Mouse (Mus musculus): ENCODE results near the gene Csta1. TPM values are rescaled to one million over a fixed set of nuclear protein-coding genes. Genes with fewer than 3 reads are reported as not detected.

Gene Csta1
- total and polyA plus RNA-seq, 3 experiments = not detected

DNA sequence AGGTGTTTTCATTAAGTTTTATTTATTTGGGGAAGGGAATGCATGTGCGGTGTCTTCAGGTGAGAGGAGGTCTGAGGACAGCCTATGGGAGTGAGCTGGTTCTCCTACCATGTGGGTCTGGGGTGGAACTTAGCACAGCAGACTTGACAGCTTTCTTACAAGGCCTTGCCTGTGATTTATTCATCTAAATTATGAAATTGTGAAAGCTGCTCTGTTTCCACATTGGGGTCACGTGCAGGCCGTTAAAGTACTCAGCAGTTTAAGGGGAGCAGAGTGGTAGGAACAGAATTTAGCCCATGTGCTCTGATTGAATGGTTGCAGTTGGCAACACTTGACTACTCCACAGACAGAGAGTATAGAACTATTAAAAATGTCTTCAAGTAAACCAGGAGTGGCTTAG lies 51.1 kb downstream of the Csta1 start:
- Histone ChIP-seq H3K4me1 (ENCODE audit: control insufficient read depth in 1 of 2, insufficient read depth in 2 of 2) (peaks cover 0 to 6% of the 10 kb centered on the region in 2 experiments; a peak in 1 of 4 replicates), H3K27me3 (replicated peaks) (no peaks in the 10 kb centered on the region), H3K79me2 (replicated peaks; ENCODE audit: control insufficient read depth, extremely low read depth, insufficient read depth, poor library complexity, severe bottlenecking) (peaks cover 43% of the 10 kb centered on the region), H3K36me3 (replicated peaks in 1 of 2; ENCODE audit: control insufficient read depth in 1 of 2, insufficient read depth in 1 of 2, low read length in 1 of 2) (peaks cover 27 to 81% of the 10 kb centered on the region in 2 experiments), H3K4me2 (ENCODE audit: insufficient read depth, low read depth, poor library complexity, severe bottlenecking) (no peak overlapping the region), H3K4me3 (replicated peaks in 1 of 3; ENCODE audit: low read depth in 2 of 3, low read length in 2 of 3, poor library complexity in 1 of 3) (no peak overlapping the region), H3K9ac (ENCODE audit: insufficient read depth, low read depth) (no peak overlapping the region), H3K27ac (ENCODE audit: insufficient read depth, low read depth) (no peak overlapping the region), H3K9me3 (replicated peaks; ENCODE audit: low read length) (no peaks in the 10 kb centered on the region)
- DNase-seq (ENCODE audit: extremely low read depth) = no peak
- TF ChIP-seq NELFE (IDR thresholded peaks at IDR 0.05; ENCODE audit: low read depth, low read length) = no peak
- TF ChIP-seq CHD2 (IDR thresholded peaks at IDR 0.05; ENCODE audit: low read length) = no peak
- TF ChIP-seq E2F4 (IDR thresholded peaks at IDR 0.05; ENCODE audit: insufficient replicate concordance, low read depth, low read length) = no peak
- TF ChIP-seq IRF4 (IDR thresholded peaks at IDR 0.05; ENCODE audit: low read depth, low read length) = no peak
- no peak for TF ChIP-seq PAX5 (IDR thresholded peaks at IDR 0.05; ENCODE audit: low read length)
- TF ChIP-seq KAT2A (IDR thresholded peaks at IDR 0.05; ENCODE audit: insufficient replicate concordance, low read length) = no peak
- no peak for TF ChIP-seq GABPA (IDR thresholded peaks at IDR 0.05; ENCODE audit: insufficient replicate concordance, low read depth, low read length)
- TF ChIP-seq ZKSCAN1 (IDR thresholded peaks at IDR 0.05; ENCODE audit: borderline replicate concordance, low read depth, low read length) = no peak
- TF ChIP-seq UBTF (IDR thresholded peaks at IDR 0.05; ENCODE audit: low read depth, low read length) = no peak
- TF ChIP-seq CTCF (conservative IDR thresholded peaks at IDR 0.05 in 1 of 2, IDR thresholded peaks at IDR 0.05 in 1 of 2; ENCODE audit: low read depth in 2 of 2, low read length in 2 of 2) = no peak
- TF ChIP-seq MAZ (IDR thresholded peaks at IDR 0.05; ENCODE audit: low read depth, low read length) = no peak
- TF ChIP-seq SIN3A (IDR thresholded peaks at IDR 0.05; ENCODE audit: low read length) = no peak
- no peak for TF ChIP-seq RCOR1 (conservative IDR thresholded peaks at IDR 0.05; ENCODE audit: low read depth, low read length)
- TF ChIP-seq ETS1 (conservative IDR thresholded peaks at IDR 0.05; ENCODE audit: low read depth, low read length) = no peak
- dilution Hi-C loops (cut with MboI; ENCODE audit: extremely low pct_ligation_motif_present, extremely low pct_unique_long_range_greater_than_20kb, low sequenced_read_pairs) = no loop called here
- in situ Hi-C loops (cut with MboI; ENCODE audit: low pct_ligation_motif_present, low pct_unique_long_range_greater_than_20kb, low sequenced_read_pairs) = no loop called here

- in situ Hi-C loops (cut with MboI; ENCODE audit: low pct_ligation_motif_present, low pct_unique_long_range_greater_than_20kb, low sequenced_read_pairs) (no loop called here), dilution Hi-C loops (cut with MboI; ENCODE audit: extremely low pct_ligation_motif_present, extremely low pct_unique_long_range_greater_than_20kb, low sequenced_read_pairs) (no loop called here)
- Histone ChIP-seq H3K27me3 (replicated peaks) (no peaks in the 10 kb centered on the region), H3K4me1 (ENCODE audit: control insufficient read depth in 1 of 2, insufficient read depth in 2 of 2) (peaks cover 4 to 32% of the 10 kb centered on the region in 2 experiments; a peak in 3 of 4 replicates), H3K79me2 (replicated peaks; ENCODE audit: control insufficient read depth, extremely low read depth, insufficient read depth, poor library complexity, severe bottlenecking) (peaks cover 53% of the 10 kb centered on the region), H3K9ac (ENCODE audit: insufficient read depth, low read depth) (no peak overlapping the region), H3K4me3 (replicated peaks in 1 of 3; ENCODE audit: low read depth in 2 of 3, low read length in 2 of 3, poor library complexity in 1 of 3) (no peak overlapping the region), H3K36me3 (replicated peaks in 1 of 2; ENCODE audit: control insufficient read depth in 1 of 2, insufficient read depth in 1 of 2, low read length in 1 of 2) (peaks cover 6 to 51% of the 10 kb centered on the region in 2 experiments), H3K9me3 (replicated peaks; ENCODE audit: low read length) (no peaks in the 10 kb centered on the region), H3K4me2 (ENCODE audit: insufficient read depth, low read depth, poor library complexity, severe bottlenecking) (no peak overlapping the region), H3K27ac (ENCODE audit: insufficient read depth, low read depth) (no peak overlapping the region)
- DNase-seq (ENCODE audit: extremely low read depth) = no peak
- TF ChIP-seq JUND (conservative IDR thresholded peaks at IDR 0.05; ENCODE audit: low read depth, low read length) (no peak), ZC3H11A (IDR thresholded peaks at IDR 0.05; ENCODE audit: low read depth, low read length) (no peak), IRF4 (IDR thresholded peaks at IDR 0.05; ENCODE audit: low read depth, low read length) (no peak), ZKSCAN1 (IDR thresholded peaks at IDR 0.05; ENCODE audit: borderline replicate concordance, low read depth, low read length) (no peak), TBP (conservative IDR thresholded peaks at IDR 0.05; ENCODE audit: low read depth, low read length) (no peak), NELFE (IDR thresholded peaks at IDR 0.05; ENCODE audit: low read depth, low read length) (no peak), RAD21 (IDR thresholded peaks at IDR 0.05; ENCODE audit: low read depth, low read length) (no peak), ETS1 (conservative IDR thresholded peaks at IDR 0.05; ENCODE audit: low read depth, low read length) (no peak), SMC3 (IDR thresholded peaks at IDR 0.05; ENCODE audit: low read depth, low read length) (no peak), NRF1 (IDR thresholded peaks at IDR 0.05; ENCODE audit: low read depth, low read length) (no peak), JUN (IDR thresholded peaks at IDR 0.05; ENCODE audit: insufficient read depth, low read depth, low read length) (no peak), POLR2A (IDR thresholded peaks at IDR 0.05; ENCODE audit: low read depth, low read length) (no peak), PAX5 (IDR thresholded peaks at IDR 0.05; ENCODE audit: low read length) (no peak), MAZ (IDR thresholded peaks at IDR 0.05; ENCODE audit: low read depth, low read length) (no peak)
Measured at GRCm38 (mm10) chr16:36074772-36075171, 56.3 kb downstream of the Csta1 start.

Data from CH12.LX (cell line).